In genomic region chr16:49951288-49951691, GRCm38 (mm10) we compare ENCODE assay signal across 11 mouse cellular contexts.
A peak's percentile ranks its signal among the peaks of the same experiment; 100 is the strongest.
DNase-seq lines count a peak whose midpoint lies in the region; TF ChIP-seq lines count a peak whose summit lies in the region.
"Had no signal": no experiment of that assay in that cellular context is flagged by ENCODE, and none has a peak within 500 bp of the region (broad histone marks: within the 10 kb centered on the region; RNA-seq: fewer than 3 reads in every experiment).

No protein-coding gene starts in this region.

- no peaks in the 10 kb centered on the region for H3K36me3 ChIP-seq in C2C12 (ENCODE audit: control insufficient read depth, insufficient read depth)
- H3K36me3 ChIP-seq: G1E; midbrain, embryonic 12.5 days had no signal

- no peak overlapping the region for H3ac ChIP-seq in C2C12 (ENCODE audit: control insufficient read depth, insufficient read length, low read depth)

- no peaks in the 10 kb centered on the region for H3K79me2 ChIP-seq in C2C12 (ENCODE audit: control insufficient read depth, insufficient read depth)

- TF ChIP-seq CTCF in C2C12 (IDR thresholded peaks at IDR 0.05; ENCODE audit: control insufficient read depth, insufficient read depth, insufficient read length) = no peak

- no peaks in the 10 kb centered on the region for H3K27me3 ChIP-seq in C2C12 (ENCODE audit: control insufficient read depth, insufficient read depth, insufficient read length)
- H3K27me3 ChIP-seq: midbrain, embryonic 12.5 days had no signal

- H3K4me3 ChIP-seq in C2C12 (ENCODE audit: insufficient read depth, poor library complexity, severe bottlenecking) = no peak overlapping the region
- no peak overlapping the region for H3K4me3 ChIP-seq in brown adipose tissue, adult 24 weeks (ENCODE audit: insufficient read depth, low read depth, low read length)
- H3K4me3 ChIP-seq: erythroblast, embryonic 14.5 days; midbrain, embryonic 12.5 days had no signal

- H3K79me3 ChIP-seq in C2C12 (ENCODE audit: low read depth) = no peaks in the 10 kb centered on the region

- peak overlapping the region; percentile 40; the same call in 1 of the 2 replicates for H3K27ac ChIP-seq in brown adipose tissue, adult 24 weeks (replicated peaks; ENCODE audit: low read depth, low read length)
- H3K27ac ChIP-seq: midbrain, embryonic 12.5 days had no signal

- peak; percentile 63 for DNase-seq in gastrocnemius, adult 18-20 months (ENCODE audit: low spot score)
- no peak for DNase-seq in gastrocnemius, postnatal 10 days
- DNase-seq in kidney, postnatal 10 days = peak; percentile 32
- DNase-seq in retina, postnatal 1 day = no peak
- no peak for DNase-seq in right cerebral cortex, adult 18-20 months
- no peak for DNase-seq in natural killer cell, adult 2 months (ENCODE audit: low spot score in 2 of 2)

- peaks cover 10% of the 10 kb centered on the region; the same call in 1 of the 2 replicates for H3K4me1 ChIP-seq in brown adipose tissue, adult 24 weeks (ENCODE audit: control insufficient read depth, insufficient read depth, insufficient read length, low read length)
- H3K4me1 ChIP-seq: midbrain, embryonic 12.5 days had no signal

TF ChIP-seq in C2C12, 6 proteins besides CTCF, POLR2A, EP300 and RAD21:
- TF ChIP-seq MYOG (IDR thresholded peaks at IDR 0.05; ENCODE audit: control insufficient read depth, extremely low read depth, insufficient read length) (no peak), USF1 (IDR thresholded peaks at IDR 0.05; ENCODE audit: low read depth) (no peak), CEBPB (IDR thresholded peaks at IDR 0.05; ENCODE audit: low read depth) (peak; percentile 66)
TF ChIP-seq in C2C12: peak in this region for 1.

Comparison
In these comparisons a context has a peak if more than half of its experiments do, and no peak if none do; other contexts are left out.
1. DNase-seq: peak in gastrocnemius, adult 18-20 months (single experiment) and kidney, postnatal 10 days (single experiment); none in gastrocnemius, postnatal 10 days (single experiment), retina, postnatal 1 day (single experiment), right cerebral cortex, adult 18-20 months (single experiment) and natural killer cell, adult 2 months (0 of 2).